Mouse (Mus musculus): ENCODE results near the gene H1foo. TPM values are rescaled to one million over a fixed set of nuclear protein-coding genes. Genes with fewer than 3 reads are reported as not detected.

The H1foo gene
- polyA plus RNA-seq, 1 experiment from 2014 or later, result not detected

DNA sequence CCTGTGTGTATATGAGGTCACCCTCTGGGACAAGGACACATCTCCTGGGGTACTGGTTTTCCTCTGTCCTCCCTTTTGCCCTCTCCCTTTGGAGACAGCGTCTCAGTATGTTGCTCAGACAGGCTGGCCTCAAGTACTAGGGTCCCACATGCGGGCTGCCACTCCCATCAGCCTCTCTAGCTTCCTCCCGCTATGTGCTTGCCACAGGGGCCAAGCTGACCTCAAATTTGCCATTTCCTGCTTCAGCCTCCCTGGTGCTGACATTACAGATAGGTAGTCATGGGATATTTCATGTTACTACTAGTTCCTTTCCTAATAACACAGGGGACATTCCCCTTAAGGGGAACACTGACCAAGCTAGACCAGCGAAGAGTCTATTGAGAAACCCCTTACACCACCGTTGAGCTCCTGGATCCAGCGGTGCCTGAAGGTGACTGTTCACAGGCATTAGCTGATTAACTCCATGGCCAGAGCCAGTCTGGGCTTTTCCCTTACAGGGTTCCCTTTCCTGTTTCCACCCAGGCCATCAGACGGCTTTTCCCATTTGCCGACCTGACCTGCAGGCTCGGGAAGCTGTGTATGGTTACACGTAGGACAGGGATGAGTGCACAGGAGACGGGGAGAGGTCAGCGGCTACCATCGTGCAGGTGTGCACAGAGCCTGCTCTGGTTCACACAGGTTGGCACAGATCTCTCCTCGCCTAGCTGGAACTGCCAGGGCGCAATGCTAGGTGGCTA is 28.6 kb downstream of the H1foo start:
- no peaks in the 10 kb centered on the region for H3K36me3 ChIP-seq (replicated peaks)
- H3K27me3 ChIP-seq, result no peaks in the 10 kb centered on the region
- no peak overlapping the region for H3K4me2 ChIP-seq
- H3K9ac ChIP-seq, result no peak overlapping the region
- no peak for ATAC-seq (ENCODE audit: insufficient read depth)
- H3K4me3 ChIP-seq (replicated peaks), result no peak overlapping the region
- peaks cover 11% of the 10 kb centered on the region for H3K4me1 ChIP-seq (replicated peaks)
- no peak overlapping the region for H3K27ac ChIP-seq (replicated peaks)
- H3K9me3 ChIP-seq (replicated peaks), result no peaks in the 10 kb centered on the region
- 59% methylated on average over 15 of the region's 15 CpGs for WGBS (ENCODE audit: insufficient replicate concordance)

DNA sequence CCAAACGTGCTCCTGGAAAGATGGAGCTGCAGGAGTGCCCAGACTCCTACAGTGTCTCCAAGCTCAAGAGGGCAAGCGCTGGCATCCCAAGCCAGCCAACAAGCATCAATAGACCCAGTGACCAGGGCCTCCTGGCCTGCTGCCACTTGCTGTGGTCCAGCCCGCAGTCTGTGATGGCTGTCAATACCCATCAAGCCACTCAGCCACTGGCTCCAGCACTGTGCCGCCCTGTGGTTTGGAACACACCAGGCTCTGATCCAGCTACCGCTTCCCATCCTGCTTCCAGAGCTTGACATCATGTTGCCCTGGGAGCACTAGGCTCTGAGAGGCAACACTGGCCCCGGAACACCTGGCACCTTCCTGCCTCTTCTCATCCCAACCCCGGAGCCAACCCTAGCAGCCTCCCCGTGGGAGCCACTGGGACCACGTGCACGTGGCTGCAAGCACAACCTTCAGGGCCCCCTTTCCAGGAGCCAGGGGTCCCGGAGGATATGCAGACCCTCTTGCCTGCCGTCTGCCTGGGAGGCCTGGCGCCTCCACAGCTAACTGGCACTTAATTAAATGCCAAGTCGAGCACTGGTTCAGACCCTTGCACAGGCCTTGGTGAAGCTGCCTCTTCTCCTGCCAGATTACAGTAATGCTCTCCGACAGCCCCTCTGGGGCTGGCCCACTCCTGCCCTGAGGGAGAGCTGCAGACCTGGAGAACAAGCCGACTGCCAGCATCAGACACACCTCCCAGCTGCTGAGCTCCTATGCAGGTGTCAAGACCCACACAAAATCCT is 29.3 kb downstream of the H1foo start:
- Histone ChIP-seq H3K27me3 (no peaks in the 10 kb centered on the region), H3K9ac (no peak overlapping the region), H3K9me3 (replicated peaks) (no peaks in the 10 kb centered on the region), H3K27ac (replicated peaks) (no peak overlapping the region), H3K4me3 (replicated peaks) (no peak overlapping the region), H3K4me1 (replicated peaks) (peaks cover 7% of the 10 kb centered on the region), H3K36me3 (replicated peaks) (no peaks in the 10 kb centered on the region), H3K4me2 (no peak overlapping the region)
- 70% methylated on average over 16 of the region's 16 CpGs for WGBS (ENCODE audit: insufficient replicate concordance)
- no peak for ATAC-seq (ENCODE audit: insufficient read depth)

GRCm38 (mm10) chr6:115975606-115976005 is 30.9 kb downstream of the H1foo start:
- Histone ChIP-seq H3K36me3 (replicated peaks) (no peaks in the 10 kb centered on the region), H3K4me1 (replicated peaks) (peaks cover 7% of the 10 kb centered on the region), H3K9ac (no peak overlapping the region), H3K27ac (replicated peaks) (no peak overlapping the region), H3K4me3 (replicated peaks) (no peak overlapping the region), H3K4me2 (no peak overlapping the region), H3K9me3 (replicated peaks) (no peaks in the 10 kb centered on the region), H3K27me3 (no peaks in the 10 kb centered on the region)
- no peak for ATAC-seq (ENCODE audit: insufficient read depth)
- 63% methylated on average over 8 of the region's 8 CpGs for WGBS (ENCODE audit: insufficient replicate concordance)

- no peak for ATAC-seq (ENCODE audit: insufficient read depth)
- 71% methylated on average over 15 of the region's 15 CpGs for WGBS (ENCODE audit: insufficient replicate concordance)
Observed at GRCm38 (mm10) chr6:115977810-115978209, 33.1 kb downstream of the H1foo start.

GRCm38 (mm10) chr6:115978596-115978995 is 33.9 kb downstream of the H1foo start:
- Histone ChIP-seq H3K4me3 (replicated peaks) (no peak overlapping the region), H3K27me3 (no peaks in the 10 kb centered on the region), H3K9ac (no peak overlapping the region), H3K27ac (replicated peaks) (no peak overlapping the region), H3K9me3 (replicated peaks) (no peaks in the 10 kb centered on the region), H3K4me2 (no peak overlapping the region), H3K36me3 (replicated peaks) (no peaks in the 10 kb centered on the region), H3K4me1 (replicated peaks) (peaks cover 3% of the 10 kb centered on the region)
- no peak for ATAC-seq (ENCODE audit: insufficient read depth)
- WGBS (ENCODE audit: insufficient replicate concordance), result 64% methylated on average over 8 of the region's 8 CpGs

More at GRCm38 (mm10) chr6:115977810-115978209, 33.1 kb downstream of the H1foo start:
- Histone ChIP-seq H3K4me1 (replicated peaks) (peaks cover 6% of the 10 kb centered on the region), H3K27me3 (no peaks in the 10 kb centered on the region), H3K9me3 (replicated peaks) (no peaks in the 10 kb centered on the region), H3K4me3 (replicated peaks) (no peak overlapping the region), H3K36me3 (replicated peaks) (no peaks in the 10 kb centered on the region), H3K27ac (replicated peaks) (no peak overlapping the region), H3K9ac (no peak overlapping the region), H3K4me2 (no peak overlapping the region)

DNA sequence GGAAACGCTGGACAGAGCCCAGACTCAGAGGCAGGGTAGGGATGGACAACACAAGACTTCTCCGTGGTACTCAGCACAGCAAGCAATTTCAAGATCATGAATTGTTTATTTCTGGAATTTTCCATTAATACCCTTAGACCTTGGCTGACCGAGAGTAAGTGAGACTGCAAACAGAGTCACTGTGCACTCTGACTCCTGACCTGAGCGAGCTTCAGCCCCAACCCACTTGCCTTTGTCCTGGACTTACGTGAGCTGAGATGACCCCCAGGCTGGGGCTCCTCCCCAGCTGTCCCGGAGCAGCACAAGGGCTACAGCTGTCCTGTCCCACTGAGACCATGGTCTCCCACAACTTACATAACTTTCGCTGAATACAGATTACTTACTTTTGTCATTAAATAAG is 38.2 kb downstream of the H1foo start:
- no peak for ATAC-seq (ENCODE audit: insufficient read depth)
- Histone ChIP-seq H3K9ac (no peak overlapping the region), H3K4me1 (replicated peaks) (peaks cover 3% of the 10 kb centered on the region; the same call in 1 of the 2 replicates), H3K27me3 (no peaks in the 10 kb centered on the region), H3K36me3 (replicated peaks) (no peaks in the 10 kb centered on the region), H3K4me3 (replicated peaks) (no peak overlapping the region), H3K27ac (replicated peaks) (no peak overlapping the region), H3K4me2 (no peak overlapping the region), H3K9me3 (replicated peaks) (no peaks in the 10 kb centered on the region)
- WGBS (ENCODE audit: insufficient replicate concordance), result 57% methylated on average over 7 of the region's 7 CpGs

GRCm38 (mm10) chr6:115983306-115984038 is 38.7 kb downstream of the H1foo start:
- Histone ChIP-seq H3K27me3 (peaks cover 1% of the 10 kb centered on the region; the same call in 1 of the 2 replicates), H3K9ac (no peak overlapping the region), H3K4me1 (replicated peaks) (peaks cover 3% of the 10 kb centered on the region; the same call in 1 of the 2 replicates), H3K27ac (replicated peaks) (no peak overlapping the region), H3K4me2 (no peak overlapping the region), H3K9me3 (replicated peaks) (no peaks in the 10 kb centered on the region), H3K4me3 (replicated peaks) (no peak overlapping the region), H3K36me3 (replicated peaks) (no peaks in the 10 kb centered on the region)
- 67% methylated on average over 12 of the region's 12 CpGs for WGBS (ENCODE audit: insufficient replicate concordance)
- no peak for ATAC-seq (ENCODE audit: insufficient read depth)

GRCm38 (mm10) chr6:115984580-115984979 is 39.8 kb downstream of the H1foo start:
- no peak for ATAC-seq (ENCODE audit: insufficient read depth)
- H3K27ac ChIP-seq (replicated peaks), result no peak overlapping the region
- H3K36me3 ChIP-seq (replicated peaks), result no peaks in the 10 kb centered on the region
- peaks cover 11% of the 10 kb centered on the region; the same call in 1 of the 2 replicates for H3K27me3 ChIP-seq
- no peaks in the 10 kb centered on the region for H3K9me3 ChIP-seq (replicated peaks)
- H3K4me3 ChIP-seq (replicated peaks), result no peak overlapping the region
- WGBS (ENCODE audit: insufficient replicate concordance), result 62% methylated on average over 7 of the region's 7 CpGs
- no peak overlapping the region for H3K9ac ChIP-seq
- H3K4me1 ChIP-seq (replicated peaks), result 0 out of 2 replicates have a peak, but pooled peaks cover 3% of the 10 kb centered on the region
- no peak overlapping the region for H3K4me2 ChIP-seq

DNA sequence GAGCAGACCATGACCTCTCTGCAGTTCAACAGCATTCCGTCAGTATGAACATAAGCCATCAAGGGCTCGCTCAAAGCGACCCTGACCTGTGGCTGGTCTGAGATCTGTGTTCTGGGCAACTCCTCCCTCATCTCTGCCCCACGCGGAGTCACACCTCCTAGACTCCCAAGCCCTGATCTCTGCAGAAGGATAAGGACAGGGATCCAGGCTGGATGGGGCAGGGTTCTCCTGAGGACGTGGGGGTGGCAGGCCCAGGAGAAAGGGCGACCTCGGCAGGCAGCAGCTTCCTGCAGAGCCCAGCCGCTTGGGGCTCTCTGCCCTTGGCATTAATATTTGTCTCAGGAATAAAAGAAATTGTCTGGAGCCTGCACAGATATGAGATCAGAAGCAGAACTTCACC is 40.9 kb downstream of the H1foo start:
- H3K9me3 ChIP-seq (replicated peaks), result no peaks in the 10 kb centered on the region
- no peak overlapping the region for H3K27ac ChIP-seq (replicated peaks)
- 0 out of 2 replicates have a peak, but pooled peaks cover 3% of the 10 kb centered on the region for H3K4me1 ChIP-seq (replicated peaks)
- H3K4me3 ChIP-seq (replicated peaks), result no peak overlapping the region
- H3K36me3 ChIP-seq (replicated peaks), result no peaks in the 10 kb centered on the region
- peaks cover 21% of the 10 kb centered on the region for H3K27me3 ChIP-seq
- ATAC-seq (ENCODE audit: insufficient read depth), result no peak
- WGBS (ENCODE audit: insufficient replicate concordance), result 68% methylated on average over 9 of the region's 9 CpGs
- H3K9ac ChIP-seq, result no peak overlapping the region
- H3K4me2 ChIP-seq, result no peak overlapping the region

DNA sequence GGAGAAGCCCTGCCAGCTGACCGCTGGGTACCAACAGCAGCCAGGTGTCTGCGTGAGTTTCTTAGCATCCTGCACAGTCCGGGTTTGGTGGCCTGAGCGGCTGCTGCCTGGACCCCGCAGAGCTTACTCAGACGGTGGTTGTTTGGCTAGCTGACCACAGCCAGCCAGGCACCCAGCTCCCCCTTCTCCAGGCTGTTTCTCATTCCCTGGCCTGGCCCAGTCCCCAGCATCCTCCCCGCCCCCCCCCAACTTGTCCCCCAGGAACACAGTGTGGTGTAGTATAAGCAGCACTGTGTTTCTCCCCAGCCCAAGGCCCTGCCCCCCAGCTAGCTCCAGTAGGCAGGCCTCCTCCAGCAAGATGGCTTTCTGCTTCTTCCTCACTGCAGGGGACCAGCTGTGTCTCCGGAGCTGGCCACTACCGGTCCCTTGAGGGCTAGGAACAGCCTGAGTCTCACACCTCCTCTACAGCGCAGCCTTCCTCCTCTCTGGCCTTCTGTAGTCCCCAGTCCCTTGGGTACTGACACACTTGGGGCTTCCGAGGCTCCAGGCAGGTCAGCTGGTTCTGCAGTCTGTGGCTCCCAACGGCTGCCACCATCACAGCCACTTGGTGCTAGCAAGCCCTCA is 41.8 kb downstream of the H1foo start:
- Histone ChIP-seq H3K4me1 (replicated peaks) (0 out of 2 replicates have a peak, but pooled peaks cover 9% of the 10 kb centered on the region), H3K36me3 (replicated peaks) (no peaks in the 10 kb centered on the region), H3K27ac (replicated peaks) (no peak overlapping the region), H3K27me3 (peaks cover 31% of the 10 kb centered on the region), H3K9me3 (replicated peaks) (no peaks in the 10 kb centered on the region), H3K4me2 (no peak overlapping the region), H3K4me3 (replicated peaks) (no peak overlapping the region), H3K9ac (no peak overlapping the region)
- 51% methylated on average over 12 of the region's 12 CpGs for WGBS (ENCODE audit: insufficient replicate concordance)
- ATAC-seq (ENCODE audit: insufficient read depth), result no peak
